Mouse (Mus musculus) B cell, adult 67 days (primary cell): ENCODE results near the gene Ptgfr. TPM values are rescaled to one million over a fixed set of nuclear protein-coding genes. Genes with fewer than 3 reads are reported as not detected.

Experiments
- total RNA-seq, 2 experiments: library from RNA; stranded (reverse); gene quantifications; 4 replicates each; pipeline ENCODE4 v1.2.4; 2023

The Ptgfr gene
- total RNA-seq, result not detected

DNA sequence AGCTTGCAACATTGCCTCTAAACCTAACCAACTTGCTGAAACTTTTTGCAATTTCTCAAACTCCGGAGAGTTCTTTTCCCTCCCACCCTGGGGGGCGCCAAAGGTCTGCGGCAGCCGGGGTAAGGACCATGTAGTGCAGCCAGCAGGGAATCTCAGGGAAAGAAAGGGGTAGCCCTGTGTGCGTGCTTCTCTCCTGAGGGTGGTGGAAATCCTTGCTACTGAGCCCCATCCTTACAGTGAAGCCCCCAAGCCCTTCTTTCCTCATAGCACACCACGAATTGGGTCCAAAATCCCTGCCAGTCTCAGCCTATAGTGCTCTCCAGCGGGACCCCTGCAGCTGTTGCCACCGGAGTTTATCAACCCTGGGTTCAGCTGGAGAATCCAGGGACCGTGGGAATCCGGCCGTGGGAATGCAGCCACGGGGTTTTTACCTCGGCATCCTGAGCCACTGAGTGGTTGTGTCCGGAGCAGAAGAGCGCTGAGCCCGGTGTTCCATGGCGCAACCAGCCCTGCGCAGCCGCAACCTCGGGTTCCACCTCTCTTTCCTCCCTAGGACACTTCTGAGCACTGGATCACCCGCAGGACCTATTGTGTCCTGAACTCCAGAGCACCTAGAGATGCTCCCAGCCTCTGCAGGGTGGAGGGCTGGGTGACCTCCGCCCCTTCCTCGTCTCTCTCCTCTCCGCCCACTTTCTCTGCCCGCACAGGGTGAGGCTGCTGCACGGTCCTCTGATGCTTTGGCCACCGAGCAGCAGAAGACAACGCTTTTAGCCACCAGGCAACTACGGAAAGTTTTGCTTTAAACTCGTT, at the start of gene Ptgfr:
TSS of gene Ptgfr (minus strand) at position 760 of the 810 bp plus-strand sequence.

DNA sequence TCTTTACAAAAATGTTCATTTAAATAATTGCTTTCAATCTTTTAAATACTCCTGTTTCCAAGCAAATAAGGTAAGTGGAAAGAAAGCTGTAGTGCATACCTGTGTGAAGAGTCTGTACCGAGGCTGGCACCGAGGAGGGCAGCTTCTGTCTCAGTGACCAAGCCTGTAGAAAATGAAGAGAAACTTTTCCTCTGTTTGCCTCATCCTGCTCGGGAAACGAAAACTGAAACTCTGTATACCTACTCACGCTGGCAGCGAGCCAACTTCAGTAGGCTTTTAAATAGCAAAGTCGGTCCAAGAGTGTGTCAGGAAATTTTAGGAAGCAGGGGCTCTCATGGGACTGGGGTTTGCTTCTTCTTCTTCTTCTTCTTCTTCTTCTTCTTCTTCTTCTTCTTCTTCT, 87.7 kb downstream of the Ptgfr start, which contains the start of gene Ifi44:
TSS of gene Ifi44 (minus strand) at position 224 of the 400 bp plus-strand sequence.

Other genes starting within 250 kb of the Ptgfr start
- under 1 TPM in 1 of 2 experiments, not detected in 1; 0.87 TPM for gene Ifi44, start 87.7 kb downstream of the Ptgfr start, total RNA-seq
- not detected for gene Ifi44l, start 74.7 kb downstream of the Ptgfr start, total RNA-seq